8 mouse cellular contexts compared by ENCODE assay signal in genomic region chr6:90509085-90509484, GRCm38 (mm10). TPM values are rescaled to one million over a fixed set of nuclear protein-coding genes. Genes with fewer than 3 reads are reported as not detected.
DNase-seq lines count a peak whose midpoint lies in the region; ATAC-seq and TF ChIP-seq lines count a peak whose summit lies in the region.

No protein-coding gene starts in this region.

- TF ChIP-seq CTCF in liver, adult 2 months (IDR thresholded peaks at IDR 0.05; ENCODE audit: low read depth, low read length), result no peak

- H3K4me1 ChIP-seq in liver, adult 2 months (ENCODE audit: control insufficient read depth, insufficient read depth, low read length), result peaks cover 33% of the 10 kb centered on the region
- peaks cover 5% of the 10 kb centered on the region for H3K4me1 ChIP-seq in liver, embryonic 11.5 days (replicated peaks; ENCODE audit: control insufficient read depth, insufficient read depth, low read length)
- H3K4me1 ChIP-seq in heart, embryonic 15.5 days (replicated peaks), result peaks cover 44% of the 10 kb centered on the region
- peaks cover 4% of the 10 kb centered on the region; the same call in 1 of the 2 replicates for H3K4me1 ChIP-seq in liver, embryonic 16.5 days (ENCODE audit: control insufficient read depth, low read depth, low read length)

- no peak for ATAC-seq in liver, embryonic 11.5 days (replicated peaks; ENCODE audit: low FRiP score)
- ATAC-seq in heart, embryonic 15.5 days (replicated peaks; ENCODE audit: insufficient number of reproducible peaks, insufficient read depth, low FRiP score, low read depth), result peak; percentile 61
- peak; percentile 82 for ATAC-seq in liver, embryonic 16.5 days (ENCODE audit: low read depth)
- ATAC-seq in frontal cortex, adult (ENCODE audit: low TSS enrichment), result no peak
- ATAC-seq in granulocyte monocyte progenitor cell, adult 5-6 weeks (replicated peaks; ENCODE audit: poor library complexity, severe bottlenecking), result no peak

- peak; percentile 94 for DNase-seq in liver, adult 2 months (ENCODE audit: extremely low read depth, low read depth, low spot score)
- no peak for DNase-seq in liver, embryonic 11.5 days (ENCODE audit: low spot score)
- DNase-seq in cerebellum, postnatal 25 days, result peak; percentile 63 to 70
- no peak for DNase-seq in c-Kit-positive CD71-positive TER-119-positive erythroid progenitor cells, embryonic 14.5 days (ENCODE audit: low spot score)

- H3K27ac ChIP-seq in liver, adult 2 months (replicated peaks; ENCODE audit: insufficient read depth, low read depth, low read length), result peak overlapping the region; percentile 92
- H3K27ac ChIP-seq in liver, embryonic 11.5 days (ENCODE audit: low read depth, low read length), result no peak overlapping the region
- H3K27ac ChIP-seq in heart, embryonic 15.5 days, result peak overlapping the region; percentile 94
- H3K27ac ChIP-seq in liver, embryonic 16.5 days (ENCODE audit: low read length), result no peak overlapping the region

- H3K9me3 ChIP-seq in liver, embryonic 11.5 days (ENCODE audit: control insufficient read depth, low read length), result no peaks in the 10 kb centered on the region
- H3K9me3 ChIP-seq in heart, embryonic 15.5 days (replicated peaks), result no peaks in the 10 kb centered on the region
- no peaks in the 10 kb centered on the region for H3K9me3 ChIP-seq in liver, embryonic 16.5 days (replicated peaks; ENCODE audit: control insufficient read depth, low read length)

- H3K9ac ChIP-seq in liver, adult 2 months (ENCODE audit: low read depth, low read length), result peak overlapping the region; percentile 50
- no peak overlapping the region for H3K9ac ChIP-seq in liver, embryonic 11.5 days (ENCODE audit: low read depth, low read length)
- H3K9ac ChIP-seq in heart, embryonic 15.5 days, result no peak overlapping the region
- no peak overlapping the region for H3K9ac ChIP-seq in liver, embryonic 16.5 days (ENCODE audit: low read depth, low read length)

- H3K36me3 ChIP-seq in liver, adult 2 months (ENCODE audit: control insufficient read depth, insufficient read depth, low read length), result no peaks in the 10 kb centered on the region
- H3K36me3 ChIP-seq in liver, embryonic 11.5 days (ENCODE audit: control insufficient read depth, insufficient read depth, low read length), result no peaks in the 10 kb centered on the region
- no peaks in the 10 kb centered on the region for H3K36me3 ChIP-seq in heart, embryonic 15.5 days
- no peaks in the 10 kb centered on the region for H3K36me3 ChIP-seq in liver, embryonic 16.5 days (ENCODE audit: control insufficient read depth, insufficient read depth)

- WGBS in liver, adult 2 months, result 18% methylated on average over 6 of the region's 6 CpGs
- whole genome bisulfite sequencing in liver, embryonic 11.5 days, result 59% methylated on average over 6 of the region's 6 CpGs
- 30% methylated on average over 6 of the region's 6 CpGs for WGBS in heart, embryonic 15.5 days
- 44% methylated on average over 6 of the region's 6 CpGs for WGBS in liver, embryonic 16.5 days (ENCODE audit: insufficient replicate concordance)

- no peak overlapping the region for H3K4me2 ChIP-seq in liver, embryonic 11.5 days
- no peak overlapping the region for H3K4me2 ChIP-seq in heart, embryonic 15.5 days
- no peak overlapping the region for H3K4me2 ChIP-seq in liver, embryonic 16.5 days (ENCODE audit: low read depth, low read length)

- no peak for TF ChIP-seq POLR2A in liver, adult 2 months (IDR thresholded peaks at IDR 0.05; ENCODE audit: extremely low read depth, insufficient read depth, low read length)

- H3K79me2 ChIP-seq in liver, adult 2 months (ENCODE audit: control insufficient read depth, insufficient read depth, low read length), result no peaks in the 10 kb centered on the region

- no peaks in the 10 kb centered on the region for H3K27me3 ChIP-seq in liver, adult 2 months (ENCODE audit: control insufficient read depth, insufficient read depth, low read length)
- no peaks in the 10 kb centered on the region for H3K27me3 ChIP-seq in liver, embryonic 11.5 days (replicated peaks; ENCODE audit: control insufficient read depth, insufficient read depth, low read length)
- no peaks in the 10 kb centered on the region for H3K27me3 ChIP-seq in heart, embryonic 15.5 days
- H3K27me3 ChIP-seq in liver, embryonic 16.5 days (ENCODE audit: control insufficient read depth, insufficient read depth, low read depth, low read length), result no peaks in the 10 kb centered on the region

- no peak overlapping the region for H3K4me3 ChIP-seq in liver, adult 2 months (ENCODE audit: insufficient read depth, low read depth, low read length)
- no peak overlapping the region for H3K4me3 ChIP-seq in liver, embryonic 11.5 days (ENCODE audit: low read depth, low read length)
- H3K4me3 ChIP-seq in heart, embryonic 15.5 days, result no peak overlapping the region
- H3K4me3 ChIP-seq in liver, embryonic 16.5 days (ENCODE audit: low read depth, low read length), result no peak overlapping the region

RNA-seq across cellular contexts. Expression of gene Aldh1l1, which starts 22.9 kb away (rescaled TPM):
- total RNA-seq in liver, adult 2 months (2014; rRNA removed), result 1,071 and 1,237 TPM in 2 replicates
- 834 and 897 TPM in 2 replicates for polyA plus RNA-seq in liver, adult 2 months (2012; rRNA removed)
- 6.5 and 6.6 TPM in 2 replicates for polyA plus RNA-seq in liver, embryonic 11.5 days (2014; fragmentation: Nextera tagmentation; extraction: Ambion mirVana)
- 1.8 and 3.6 TPM in 2 replicates for polyA plus RNA-seq in heart, embryonic 15.5 days (2015; fragmentation: Nextera tagmentation; extraction: Ambion mirVana)
- 35.9 and 48.3 TPM in 2 replicates for polyA plus RNA-seq in liver, embryonic 16.5 days (2015; fragmentation: Nextera tagmentation; extraction: Ambion mirVana)
- 4.0 and 9.5 TPM in 2 replicates for total RNA-seq in granulocyte monocyte progenitor cell, adult 5-6 weeks (2014; fragmentation: Nextera tagmentation)
- 2.6 and 2.8 TPM in 2 replicates for total RNA-seq in granulocyte monocyte progenitor cell, adult 5-6 weeks (2017)

RNA-seq across cellular contexts. Expression of gene Klf15, which starts 46.7 kb away (rescaled TPM):
- 148 and 168 TPM in 2 replicates for total RNA-seq in liver, adult 2 months (2014; rRNA removed)
- 147 and 252 TPM in 2 replicates for polyA plus RNA-seq in liver, adult 2 months (2012; rRNA removed)
- polyA plus RNA-seq in liver, embryonic 11.5 days (2014; fragmentation: Nextera tagmentation; extraction: Ambion mirVana), result 10.6 and 12.3 TPM in 2 replicates
- 22.5 and 22.8 TPM in 2 replicates for polyA plus RNA-seq in heart, embryonic 15.5 days (2015; fragmentation: Nextera tagmentation; extraction: Ambion mirVana)
- 21.7 and 25.8 TPM in 2 replicates for polyA plus RNA-seq in liver, embryonic 16.5 days (2015; fragmentation: Nextera tagmentation; extraction: Ambion mirVana)
- total RNA-seq in granulocyte monocyte progenitor cell, adult 5-6 weeks (2014; fragmentation: Nextera tagmentation), result not detected in 2 replicates
- not detected in 2 replicates for total RNA-seq in granulocyte monocyte progenitor cell, adult 5-6 weeks (2017)

Comparison
In these comparisons a context has a peak if more than half of its experiments do, and no peak if none do; other contexts are left out.
1. DNase-seq: peak in liver, adult 2 months (single experiment) and cerebellum, postnatal 25 days (2 of 2); none in liver, embryonic 11.5 days (single experiment) and c-Kit-positive CD71-positive TER-119-positive erythroid progenitor cells, embryonic 14.5 days (single experiment).
2. H3K27ac ChIP-seq: peak in liver, adult 2 months (single experiment) and heart, embryonic 15.5 days (single experiment); none in liver, embryonic 11.5 days (single experiment) and liver, embryonic 16.5 days (single experiment).
3. ATAC-seq: peak in heart, embryonic 15.5 days (single experiment) and liver, embryonic 16.5 days (single experiment); none in liver, embryonic 11.5 days (single experiment), frontal cortex, adult (single experiment) and granulocyte monocyte progenitor cell, adult 5-6 weeks (single experiment).
4. RNA of gene Aldh1l1, which starts 22.9 kb away (polyA plus RNA-seq): 834 to 897 TPM in liver, adult 2 months; 35.9 to 48.3 TPM in liver, embryonic 16.5 days, 6.5 to 6.6 TPM in liver, embryonic 11.5 days and 1.8 to 3.6 TPM in heart, embryonic 15.5 days; every median in the first group is over 10 times any median in the second.